Mouse (Mus musculus) forebrain, embryonic 13.5 days (tissue): Measurements from ENCODE around the gene Calcr. TPM values are rescaled to one million over a fixed set of nuclear protein-coding genes. Genes with fewer than 3 reads are reported as not detected.
A peak's percentile ranks its signal among the peaks of the same experiment; 100 is the strongest.
"Not testable (repeated sequence)": the region's sequence is repeated elsewhere in the genome, so short reads cannot be mapped to it uniquely, and the experiment has no call there.

Experiments used
- ATAC-seq: fragments of 200-750 bp; cut with Nextera tagmentation; 2 replicates; pipeline ENCODE4 v1.8.0; 2017
- H3K27ac ChIP-seq: fragments of 300-500 bp; sonication (generic); 2 replicates; pipeline ENCODE4 v1.5.1; 2015; ENCODE audit warnings: inconsistent platforms, mild to moderate bottlenecking, moderate library complexity
- H3K27me3 ChIP-seq: fragments of 300-500 bp; sonication (generic); 2 replicates; pipeline ENCODE4 v1.6.1; 2015; ENCODE audit warnings: mild to moderate bottlenecking, inconsistent platforms
- H3K36me3 ChIP-seq: fragments of 300-500 bp; sonication (generic); 2 replicates; pipeline ENCODE4 v1.6.1; 2015; ENCODE audit warnings: mild to moderate bottlenecking, inconsistent platforms; ENCODE audit not compliant: poor library complexity, severe bottlenecking
- H3K4me1 ChIP-seq: fragments of 300-500 bp; sonication (generic); 2 replicates; pipeline ENCODE4 v1.6.1; 2015; ENCODE audit warnings: inconsistent platforms
- H3K4me2 ChIP-seq: fragments of 300-500 bp; sonication (generic); 2 replicates; pipeline ENCODE4 v1.6.1; 2015; ENCODE audit warnings: inconsistent platforms, mild to moderate bottlenecking, moderate library complexity
- H3K4me3 ChIP-seq: fragments of 300-500 bp; sonication (generic); 2 replicates; pipeline ENCODE4 v1.5.1; 2015; ENCODE audit warnings: mild to moderate bottlenecking, inconsistent platforms
- H3K9ac ChIP-seq: fragments of 300-500 bp; sonication (generic); 2 replicates; pipeline ENCODE4 v1.6.1; 2015; ENCODE audit warnings: mild to moderate bottlenecking, inconsistent platforms
- H3K9me3 ChIP-seq: fragments of 300-500 bp; sonication (generic); replicated peaks from 2 replicates; pipeline ENCODE4 v1.6.1; 2016; ENCODE audit warnings: inconsistent platforms
- WGBS: fragments of 180-500 bp; shearing (Covaris S2); methylation state at CpG from one replicate; pipeline ENCODE4 v1.1.7; 2015; 5-methylcytosine and 5-hydroxymethylcytosine counted together
- microRNA counts: library from miRNA; unstranded; fragments of <30 nt; microRNA quantifications from one replicate; lab custom pipeline; 2016
- microRNA-seq: library from miRNA; unstranded; fragments of <30 nt; microRNA quantifications from one replicate; pipeline ENCODE4, GENCODE M21; 2016
- polyA plus RNA-seq: library from polyadenylated mRNA; unstranded; fragments of >200 nt; fragmentation: Nextera tagmentation; extraction: Ambion mirVana; gene quantifications from 2 replicates; pipeline ENCODE4 v1.2.1, GENCODE M21; 2015

The Calcr gene
- polyA plus RNA-seq, 1 experiment from 2014 or later: 1.8 TPM

GRCm38 (mm10) chr6:3677806-3678205 lies 86.7 kb downstream of the Calcr start:
- H3K27me3 ChIP-seq: no peaks in the 10 kb centered on the region
- 15% methylated on average over 2 of the region's 2 CpGs for WGBS
- no peak overlapping the region for H3K27ac ChIP-seq
- no peak for ATAC-seq
- H3K9me3 ChIP-seq: no peaks in the 10 kb centered on the region
- 0 out of 2 replicates have a peak, but pooled peaks cover 3% of the 10 kb centered on the region for H3K4me1 ChIP-seq
- H3K36me3 ChIP-seq: no peaks in the 10 kb centered on the region
- no peak overlapping the region for H3K9ac ChIP-seq
- no peak overlapping the region for H3K4me3 ChIP-seq
- H3K4me2 ChIP-seq: no peak overlapping the region

- not testable (repeated sequence) for H3K27me3 ChIP-seq, H3K4me3 ChIP-seq, ATAC-seq, H3K27ac ChIP-seq, H3K36me3 ChIP-seq, H3K9ac ChIP-seq, H3K4me1 ChIP-seq, H3K4me2 ChIP-seq, H3K9me3 ChIP-seq
- 82% methylated on average over 4 of the region's 4 CpGs for WGBS
These were observed 92.6 kb downstream of the Calcr start for GRCm38 (mm10) chr6:3671941-3672340.

- Histone ChIP-seq H3K4me2 (no peak overlapping the region), H3K9me3 (no peaks in the 10 kb centered on the region), H3K4me3 (no peak overlapping the region), H3K27me3 (no peaks in the 10 kb centered on the region), H3K36me3 (no peaks in the 10 kb centered on the region), H3K9ac (no peak overlapping the region), H3K27ac (no peak overlapping the region), H3K4me1 (no peaks in the 10 kb centered on the region)
- 83% methylated on average over 10 of the region's 10 CpGs for WGBS
- ATAC-seq: no peak
These were observed 100.3 kb downstream of the Calcr start for GRCm38 (mm10) chr6:3664147-3664716.

GRCm38 (mm10) chr6:3658405-3658804 lies 106.1 kb downstream of the Calcr start:
- no peak overlapping the region for H3K9ac ChIP-seq
- no peaks in the 10 kb centered on the region for H3K4me1 ChIP-seq
- H3K9me3 ChIP-seq: no peaks in the 10 kb centered on the region
- H3K4me3 ChIP-seq: no peak overlapping the region
- no peaks in the 10 kb centered on the region for H3K27me3 ChIP-seq
- 95% methylated on average over 4 of the region's 4 CpGs for WGBS
- H3K36me3 ChIP-seq: no peaks in the 10 kb centered on the region
- no peak overlapping the region for H3K27ac ChIP-seq
- no peak overlapping the region for H3K4me2 ChIP-seq
- ATAC-seq: no peak

MicroRNAs encoded within 50 kb of the gene (microRNA counts, 519-probe panel; counts per million panel counts)
- microRNA mmu-miR-489 (lab: Ali Mortazavi, UCI): 177 counts per million, percentile 53 among the panel's probes with 10 or more counts
- microRNA mmu-miR-653 (lab: Ali Mortazavi, UCI): 177 counts per million, percentile 53 among the panel's probes with 10 or more counts

Small RNAs within 50 kb of the gene (microRNA-seq; reads per million reads assigned to microRNA genes)
- gene Mir489 (1.3 reads per million), gene Mir653 (5.4 reads per million, percentile 15 among the genes with 10 or more reads in this experiment)

Other genes with a start within 250 kb of the Calcr start
- 0.25 and 0.57 TPM in 2 replicates for gene Tfpi2, start 224.2 kb upstream of the Calcr start, polyA plus RNA-seq
- not detected in 2 replicates for gene Gngt1, start 229.1 kb upstream of the Calcr start, polyA plus RNA-seq
- 19.9 and 27.0 TPM in 2 replicates for gene Gng11, start 239.2 kb upstream of the Calcr start, polyA plus RNA-seq